Mouse (Mus musculus) small intestine, adult 2 months (tissue): ENCODE measurements around the gene Trp63.

Source experiments
- CTCF ChIP-seq: fragments of 200-500 bp; IDR thresholded peaks from 2 replicates; pipeline ENCODE4 v1.5.1; 2012; ENCODE audit warnings: low read depth, mild to moderate bottlenecking, control low read depth, inconsistent platforms, low read length, moderate library complexity, mixed read lengths; ENCODE audit not compliant: insufficient replicate concordance, insufficient read length; ENCODE audit errors: extremely low read depth
- POLR2A ChIP-seq: fragments of 200-500 bp; IDR thresholded peaks from 2 replicates; pipeline ENCODE4 v1.6.1; 2012; ENCODE audit warnings: low read depth, mild to moderate bottlenecking, control low read depth, inconsistent platforms, low read length, moderate library complexity

DNA sequence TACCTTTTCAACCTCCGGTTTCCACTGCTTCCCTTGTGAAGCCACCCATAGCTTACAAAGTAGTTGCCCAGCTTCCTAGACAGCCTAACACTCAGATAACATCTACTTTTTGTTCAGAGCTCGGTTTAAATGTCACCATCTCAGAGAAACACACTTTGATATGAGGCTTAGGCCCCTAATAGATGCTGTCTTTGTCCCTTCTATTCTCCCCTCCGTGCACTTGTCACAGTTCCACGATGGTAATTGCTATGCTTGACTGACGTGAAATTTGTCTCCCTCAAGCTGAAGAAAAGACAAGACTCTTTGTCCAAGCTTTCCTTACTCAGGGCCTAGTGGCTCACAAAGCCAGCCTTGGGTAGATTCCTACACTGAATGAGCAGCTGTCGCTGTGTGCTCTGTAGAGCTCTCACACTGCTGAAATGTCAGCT lies 54.1 kb downstream of the Trp63 start:
- TF ChIP-seq CTCF, result no peak
- no peak for TF ChIP-seq POLR2A
